Mouse (Mus musculus) cortical plate, adult 2 months (tissue): ENCODE data around the gene Sf1. TPM values are rescaled to one million over a fixed set of nuclear protein-coding genes. Genes with fewer than 3 reads are reported as not detected.

ENCODE experiments used
- H3K27ac ChIP-seq: fragments of 200-500 bp; 2 replicates; pipeline ENCODE4 v1.5.1; 2012; ENCODE audit warnings: low read length, control low read depth, inconsistent platforms; ENCODE audit not compliant: insufficient read depth
- H3K4me1 ChIP-seq: fragments of 200-500 bp; 2 replicates; pipeline ENCODE4 v1.6.1; 2011; ENCODE audit warnings: low read length; ENCODE audit not compliant: control insufficient read depth, insufficient read depth
- H3K4me3 ChIP-seq: fragments of 200-500 bp; 2 replicates; pipeline ENCODE4 v1.5.1; 2011; ENCODE audit warnings: mild to moderate bottlenecking, low read length, control low read depth; ENCODE audit not compliant: insufficient read depth
- CTCF ChIP-seq: fragments of 200-500 bp; IDR thresholded peaks from 2 replicates; pipeline ENCODE4 v1.5.1; 2011; ENCODE audit warnings: mild to moderate bottlenecking, control low read depth, low read length; ENCODE audit not compliant: insufficient read depth; ENCODE audit errors: extremely low read depth
- POLR2A ChIP-seq: fragments of 200-500 bp; IDR thresholded peaks from 2 replicates; pipeline ENCODE4 v1.6.1; 2011; ENCODE audit warnings: mild to moderate bottlenecking, low read length, control low read depth; ENCODE audit not compliant: insufficient read depth; ENCODE audit errors: extremely low read depth
- polyA plus RNA-seq: library from polyadenylated mRNA; depleted of rRNA; stranded (reverse); fragments of >200 nt; gene quantifications from 2 replicates; pipeline ENCODE4 v1.2.3, GENCODE M21; 2012

Sf1 gene
- polyA plus RNA-seq, 1 experiment = 145 TPM

DNA sequence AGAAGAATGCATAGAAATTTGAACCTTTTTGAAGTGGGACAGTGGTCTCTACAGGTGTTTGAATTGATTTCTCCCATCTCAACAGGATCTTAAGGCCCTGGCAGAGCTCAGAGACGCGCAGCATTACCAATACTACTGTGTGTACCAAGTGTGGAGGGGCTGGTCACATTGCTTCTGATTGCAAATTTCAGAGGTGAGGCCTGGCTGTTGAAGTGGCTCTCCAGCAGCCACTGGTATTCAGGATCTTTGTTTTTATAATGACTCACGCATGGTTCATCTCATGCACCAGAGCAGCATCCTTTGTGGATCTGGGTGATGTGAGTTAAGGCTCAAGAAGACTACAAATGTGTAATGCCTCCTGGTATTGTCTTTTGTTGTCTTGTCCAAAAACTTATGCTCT is 8.9 kb downstream of the Sf1 start:
- Histone ChIP-seq H3K4me1 (peaks cover 2% of the 10 kb centered on the region; the same call in 1 of the 2 replicates), H3K4me3 (no peak overlapping the region), H3K27ac (no peak overlapping the region)
- TF ChIP-seq POLR2A = no peak
- TF ChIP-seq CTCF = no peak

DNA sequence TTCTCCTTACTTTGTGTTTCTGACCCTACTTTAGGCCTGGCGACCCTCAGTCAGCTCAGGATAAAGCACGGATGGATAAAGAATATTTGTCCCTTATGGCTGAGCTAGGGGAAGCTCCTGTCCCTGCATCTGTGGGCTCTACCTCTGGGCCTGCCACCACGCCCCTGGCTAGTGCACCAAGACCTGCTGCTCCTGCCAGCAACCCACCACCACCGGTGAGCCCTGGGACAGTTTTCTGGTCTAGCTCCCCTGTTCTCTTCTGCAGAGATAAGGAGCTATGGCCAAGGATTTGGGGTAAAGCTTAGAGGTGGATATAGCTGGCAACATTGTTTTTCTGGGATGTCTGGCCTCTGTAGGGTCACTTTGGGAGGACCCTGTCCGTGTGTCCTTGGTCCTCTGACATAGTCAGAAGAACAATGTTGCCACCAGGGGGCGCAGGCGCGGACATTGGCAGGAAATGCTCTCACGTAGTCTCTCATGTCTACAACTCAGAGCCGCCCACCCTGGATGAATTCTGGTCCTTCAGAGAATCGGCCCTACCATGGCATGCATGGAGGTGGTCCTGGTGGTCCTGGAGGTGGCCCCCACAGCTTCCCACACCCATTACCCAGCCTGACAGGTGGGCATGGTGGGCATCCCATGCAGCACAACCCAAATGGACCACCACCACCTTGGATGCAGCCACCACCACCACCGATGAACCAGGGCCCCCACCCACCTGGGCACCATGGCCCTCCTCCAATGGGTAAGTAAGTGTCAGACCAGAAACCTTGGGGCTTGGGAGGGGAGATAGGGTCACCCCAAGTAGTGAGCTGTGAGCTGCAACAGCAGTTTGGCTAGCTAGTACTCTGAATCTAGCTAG is 10.3 kb downstream of the Sf1 start:
- no peak overlapping the region for H3K4me3 ChIP-seq
- TF ChIP-seq CTCF = peak; percentile 50
- TF ChIP-seq POLR2A = no peak
- peaks cover 2% of the 10 kb centered on the region; the same call in 1 of the 2 replicates for H3K4me1 ChIP-seq
- H3K27ac ChIP-seq = no peak overlapping the region

DNA sequence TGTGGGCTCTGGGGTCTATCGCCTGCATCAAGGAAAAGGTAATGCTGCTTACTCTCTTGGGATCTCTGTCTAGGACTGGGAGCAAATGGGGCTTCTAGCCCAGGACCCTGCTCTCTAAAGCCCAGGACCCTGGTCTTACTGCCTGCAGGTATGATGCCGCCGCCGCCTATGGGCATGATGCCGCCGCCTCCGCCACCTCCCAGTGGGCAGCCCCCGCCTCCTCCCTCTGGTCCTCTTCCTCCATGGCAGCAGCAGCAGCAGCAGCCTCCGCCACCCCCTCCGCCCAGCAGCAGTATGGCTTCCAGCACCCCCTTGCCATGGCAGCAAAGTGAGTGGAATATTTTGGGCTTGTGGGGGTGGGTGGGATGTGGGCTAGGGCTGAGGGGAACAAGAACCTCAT is 11.1 kb downstream of the Sf1 start:
- Histone ChIP-seq H3K27ac (no peak overlapping the region), H3K4me3 (no peak overlapping the region), H3K4me1 (peaks cover 2% of the 10 kb centered on the region; the same call in 1 of the 2 replicates)
- TF ChIP-seq POLR2A (no peak), CTCF (no peak)

DNA sequence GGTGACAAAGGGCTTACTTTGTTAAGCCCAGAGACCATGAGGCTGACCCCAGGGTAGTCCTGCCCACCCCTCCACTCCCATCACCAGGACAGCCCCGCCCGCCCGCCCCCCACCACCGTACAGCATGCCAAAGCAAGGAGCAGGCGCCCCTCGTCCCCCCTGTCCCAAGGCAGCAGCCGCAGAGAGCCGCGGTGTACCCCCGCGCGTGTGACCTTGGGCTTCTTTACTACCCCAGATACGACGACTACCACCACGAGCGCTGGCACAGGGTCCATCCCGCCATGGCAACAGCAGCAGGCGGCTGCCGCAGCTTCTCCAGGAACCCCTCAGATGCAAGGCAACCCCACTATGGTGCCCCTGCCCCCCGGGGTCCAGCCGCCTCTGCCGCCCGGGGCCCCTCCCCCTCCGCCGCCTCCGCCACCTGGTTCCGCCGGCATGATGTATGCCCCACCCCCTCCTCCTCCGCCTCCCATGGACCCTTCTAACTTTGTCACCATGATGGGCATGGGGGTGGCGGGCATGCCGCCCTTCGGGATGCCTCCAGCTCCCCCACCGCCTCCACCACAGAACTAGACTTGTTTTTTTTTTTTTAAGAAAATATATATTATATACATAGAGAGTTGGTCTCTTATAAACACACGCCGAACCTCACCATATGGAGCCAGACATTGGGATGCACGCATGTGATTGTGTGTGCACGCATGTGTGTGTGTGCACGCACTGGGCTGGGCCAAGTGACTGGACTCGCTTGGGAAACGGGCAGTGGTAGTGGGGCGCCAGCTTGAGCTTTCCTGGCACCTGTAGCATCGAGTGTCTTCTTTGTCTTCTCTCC is 12.1 kb downstream of the Sf1 start:
- no peak overlapping the region for H3K27ac ChIP-seq
- no peak overlapping the region for H3K4me3 ChIP-seq
- TF ChIP-seq POLR2A (no peak), CTCF (no peak)
- no peaks in the 10 kb centered on the region for H3K4me1 ChIP-seq

DNA sequence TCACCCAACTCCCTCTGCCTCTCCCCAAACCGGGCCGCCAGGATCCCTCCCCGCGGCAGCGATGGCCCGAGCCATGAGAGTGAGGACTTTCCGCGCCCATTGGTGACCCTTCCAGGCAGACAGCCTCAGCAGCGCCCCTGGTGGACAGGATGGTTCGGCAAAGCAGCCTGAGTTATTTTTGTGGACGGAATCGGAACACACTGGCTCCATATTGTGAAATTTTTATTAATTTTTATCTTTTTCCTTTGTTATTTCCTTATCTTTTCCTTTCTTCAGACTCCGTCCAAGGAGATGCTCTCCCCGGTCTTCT is 12.7 kb downstream of the Sf1 start:
- Histone ChIP-seq H3K4me3 (no peak overlapping the region), H3K4me1 (no peaks in the 10 kb centered on the region), H3K27ac (no peak overlapping the region)
- TF ChIP-seq CTCF (peak; percentile 52), POLR2A (no peak)

DNA sequence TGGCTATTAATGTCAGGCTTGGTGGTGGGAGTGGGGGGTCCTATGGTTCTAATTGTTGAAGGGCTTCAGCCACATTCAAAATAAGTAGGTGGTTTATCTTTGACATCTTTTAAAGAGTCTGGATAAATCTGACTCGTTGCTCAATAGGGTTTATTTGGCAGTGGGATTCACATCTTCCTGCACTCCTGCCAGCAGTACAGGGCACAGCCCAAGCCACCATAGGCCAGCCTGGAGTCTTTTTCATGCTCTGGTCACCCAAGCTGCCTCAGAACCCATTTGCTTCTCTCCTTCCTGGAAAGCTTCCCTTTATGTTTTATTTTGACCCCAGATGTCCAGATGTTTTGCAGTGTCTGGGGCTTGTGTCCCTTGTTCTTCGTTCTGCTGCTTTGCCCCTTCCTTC is 13.2 kb downstream of the Sf1 start:
- Histone ChIP-seq H3K27ac (no peak overlapping the region), H3K4me1 (no peaks in the 10 kb centered on the region), H3K4me3 (no peak overlapping the region)
- TF ChIP-seq POLR2A (no peak), CTCF (no peak)

DNA sequence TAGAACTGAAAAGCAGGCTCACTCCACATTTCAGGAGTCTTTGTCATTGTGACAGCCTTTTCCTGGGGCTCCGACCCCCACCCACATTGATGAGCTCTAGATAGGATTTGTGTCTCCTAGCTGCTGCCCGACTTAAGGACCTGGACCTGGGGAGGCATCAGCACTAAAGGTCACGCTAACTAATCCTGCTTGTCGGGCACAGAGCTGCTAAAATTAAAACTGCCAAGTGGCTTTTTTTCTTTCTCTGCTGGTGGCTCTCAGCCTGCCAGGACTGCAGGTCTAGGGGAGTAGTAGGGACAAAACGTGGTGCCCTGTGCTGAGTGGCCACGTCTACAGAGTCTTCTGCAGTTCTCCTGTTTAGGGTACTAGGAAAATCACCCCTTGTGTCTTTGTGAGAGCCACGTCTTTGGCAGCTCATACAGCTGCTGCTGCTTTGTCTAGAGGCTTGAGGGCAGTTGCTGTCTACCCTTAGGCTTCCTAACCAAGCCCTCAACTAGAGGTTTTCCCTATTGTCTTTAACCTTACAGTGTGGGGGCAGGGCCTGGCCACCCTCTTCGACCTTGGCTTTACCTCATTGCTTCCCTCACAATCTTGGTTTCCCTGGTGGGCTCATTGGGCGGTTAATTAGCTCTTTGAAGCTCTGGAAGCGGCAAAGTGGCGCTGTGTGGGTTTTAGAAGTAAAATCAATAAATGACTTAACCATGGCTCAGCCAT is 14.0 kb downstream of the Sf1 start:
- Histone ChIP-seq H3K4me1 (no peaks in the 10 kb centered on the region), H3K4me3 (no peak overlapping the region), H3K27ac (no peak overlapping the region)
- TF ChIP-seq CTCF (no peak), POLR2A (no peak)

DNA sequence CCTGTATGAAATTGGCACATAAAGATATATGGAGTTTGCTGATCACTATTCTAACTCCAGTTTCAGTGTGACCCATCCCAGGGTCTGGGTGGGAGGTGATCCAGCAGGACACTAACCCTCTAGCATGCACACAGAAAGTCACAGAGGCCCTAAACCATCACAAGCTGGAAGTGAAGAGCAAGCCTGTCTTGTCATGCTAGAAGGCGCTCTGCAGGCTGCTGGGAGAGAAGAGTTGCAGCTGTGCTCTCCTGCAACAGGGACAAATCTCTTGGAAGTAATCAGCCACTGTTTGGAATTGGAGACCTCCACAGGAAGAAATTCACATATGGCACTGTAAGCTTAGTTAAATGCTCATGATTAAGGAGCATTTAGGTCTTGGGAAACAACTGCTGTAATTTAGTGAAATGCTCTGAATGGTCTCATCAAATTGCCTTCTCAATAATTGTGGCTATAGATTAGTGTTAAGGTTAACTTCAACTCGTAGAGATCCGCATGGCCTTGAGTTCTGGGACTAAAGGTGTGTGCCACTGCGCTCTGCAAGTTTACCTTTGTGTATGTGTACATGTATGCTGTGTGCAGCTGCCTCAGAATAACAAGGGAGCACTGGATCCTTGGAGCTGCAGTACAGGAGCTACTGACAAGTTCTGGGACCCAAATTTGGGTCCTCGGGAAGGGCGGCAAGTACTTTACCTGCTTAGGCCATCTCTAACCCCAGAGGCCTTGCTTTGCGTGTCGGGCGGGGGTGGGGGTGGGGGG is 17.1 kb downstream of the Sf1 start:
- TF ChIP-seq CTCF (no peak), POLR2A (no peak)
- no peak overlapping the region for H3K4me3 ChIP-seq
- H3K4me1 ChIP-seq = no peaks in the 10 kb centered on the region
- no peak overlapping the region for H3K27ac ChIP-seq

DNA sequence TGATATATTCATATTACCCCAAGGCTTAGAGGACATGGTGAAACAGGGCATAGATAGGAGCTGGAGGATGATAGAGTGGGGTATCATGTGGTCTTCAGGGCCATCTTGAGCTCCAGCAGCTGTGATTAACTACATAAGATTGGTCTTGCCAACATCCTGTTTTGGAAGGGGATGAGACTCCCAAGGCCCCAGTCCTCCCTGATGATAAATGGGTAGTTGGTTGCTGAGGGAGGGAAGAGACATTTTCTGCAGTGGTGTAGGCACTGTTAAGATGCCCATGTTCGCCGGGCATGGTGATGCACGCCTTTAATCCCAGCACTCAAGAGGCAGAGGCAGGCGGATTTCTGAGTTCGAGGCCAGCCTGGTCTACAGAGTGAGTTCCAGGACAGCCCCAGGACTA is 17.7 kb downstream of the Sf1 start:
- Histone ChIP-seq H3K27ac (no peak overlapping the region), H3K4me3 (no peak overlapping the region), H3K4me1 (no peaks in the 10 kb centered on the region)
- no peak for TF ChIP-seq CTCF
- TF ChIP-seq POLR2A = no peak
